In the genomic region with DNA sequence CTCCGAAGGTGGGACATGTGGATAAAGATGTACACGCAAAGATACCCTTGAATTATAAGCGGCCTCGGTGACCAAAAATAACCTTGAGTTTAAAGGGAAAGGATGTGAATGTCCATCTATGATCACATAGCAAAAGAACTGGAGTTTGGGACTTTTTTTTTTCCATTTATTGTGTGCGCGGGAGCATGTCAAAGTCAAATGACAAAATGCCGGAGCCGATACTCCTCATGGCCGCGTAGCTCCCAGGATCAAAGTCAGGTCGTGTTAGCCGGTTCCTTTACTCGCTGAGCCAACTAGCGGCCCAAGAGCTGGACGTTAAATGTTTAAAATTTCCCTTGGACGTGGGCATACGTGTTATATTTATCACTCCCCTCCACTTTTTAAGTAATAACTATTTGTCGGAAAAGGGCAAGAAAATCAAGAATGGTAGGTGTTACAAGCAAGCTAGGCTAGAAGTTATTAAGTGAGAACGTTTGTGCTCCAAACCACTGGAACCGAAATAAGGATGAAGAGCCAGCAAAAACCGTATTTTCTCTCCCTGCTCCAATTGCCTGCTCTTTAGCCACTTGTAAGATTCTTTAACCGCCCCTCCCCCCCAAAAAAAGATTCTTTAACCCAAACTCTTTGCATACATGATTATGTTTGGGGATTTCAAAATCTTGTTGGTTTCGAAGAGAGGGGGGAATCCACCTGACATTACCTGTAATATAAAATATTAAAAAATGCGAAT, we compare ENCODE assay signal across 9 mouse cellular contexts. TPM values are rescaled to one million over a fixed set of nuclear protein-coding genes. Genes with fewer than 3 reads are reported as not detected.
DNase-seq lines count a peak whose midpoint lies in the region; ATAC-seq and TF ChIP-seq lines count a peak whose summit lies in the region.
"Had no signal": no experiment of that assay in that cellular context is flagged by ENCODE, and none has a peak within 500 bp of the region (broad histone marks: within the 10 kb centered on the region; RNA-seq: fewer than 3 reads in every experiment).

No protein-coding gene starts in this region.

- no peaks in the 10 kb centered on the region for H3K9me3 ChIP-seq in heart, embryonic 16.5 days (replicated peaks; ENCODE audit: control insufficient read depth, low read length)
- H3K9me3 ChIP-seq in limb, embryonic 11.5 days (ENCODE audit: control insufficient read depth, low read length): no peaks in the 10 kb centered on the region
- H3K9me3 ChIP-seq in midbrain, embryonic 12.5 days: no peaks in the 10 kb centered on the region

- 1% methylated on average over 24 of the region's 24 CpGs for WGBS in thymus, adult 2 months
- 2% methylated on average over 24 of the region's 24 CpGs for WGBS in heart, embryonic 16.5 days
- 3% methylated on average over 24 of the region's 24 CpGs for WGBS in limb, embryonic 11.5 days
- WGBS in midbrain, embryonic 12.5 days: 3% methylated on average over 24 of the region's 24 CpGs

- peak; percentile 38 for DNase-seq in adrenal gland, postnatal 10 days
- no peak for DNase-seq in adrenal gland, adult 2 months
- DNase-seq in thymus, adult 2 months: no peak
- no peak for DNase-seq in thymus, postnatal 25 days
- DNase-seq in limb, embryonic 11.5 days (ENCODE audit: low spot score): peak; percentile 73
- peak; percentile 66 for DNase-seq in yolk sac, embryonic 10.5 days (ENCODE audit: low spot score)

- peaks cover 11% of the 10 kb centered on the region for H3K36me3 ChIP-seq in thymus, adult 2 months (ENCODE audit: control insufficient read depth, insufficient read depth, low read length)
- peaks cover 8% of the 10 kb centered on the region for H3K36me3 ChIP-seq in heart, embryonic 16.5 days (ENCODE audit: control insufficient read depth, insufficient read depth)
- H3K36me3 ChIP-seq in limb, embryonic 11.5 days (ENCODE audit: control insufficient read depth, insufficient read depth, low read length): no peaks in the 10 kb centered on the region; the same call in 1 of the 2 replicates
- peaks cover 13% of the 10 kb centered on the region for H3K36me3 ChIP-seq in midbrain, embryonic 12.5 days

- no peaks in the 10 kb centered on the region for H3K4me1 ChIP-seq in thymus, adult 2 months (replicated peaks; ENCODE audit: control insufficient read depth, insufficient read depth, low read length)
- no peaks in the 10 kb centered on the region for H3K4me1 ChIP-seq in heart, embryonic 16.5 days (ENCODE audit: control insufficient read depth, insufficient read depth, low read length)
- H3K4me1 ChIP-seq in limb, embryonic 11.5 days (ENCODE audit: control insufficient read depth, insufficient read depth, low read length): no peaks in the 10 kb centered on the region
- peaks cover 7% of the 10 kb centered on the region; the same call in 1 of the 2 replicates for H3K4me1 ChIP-seq in midbrain, embryonic 12.5 days

- H3K9ac ChIP-seq in heart, embryonic 16.5 days (ENCODE audit: low read length): peak overlapping the region; percentile 93
- peak overlapping the region; percentile 93 for H3K9ac ChIP-seq in limb, embryonic 11.5 days (ENCODE audit: low read length)
- H3K9ac ChIP-seq in midbrain, embryonic 12.5 days (replicated peaks): peak overlapping the region; percentile 79

- no peak for ATAC-seq in heart, embryonic 16.5 days (replicated peaks; ENCODE audit: extremely low read depth, insufficient read depth, low FRiP score)
- ATAC-seq in limb, embryonic 11.5 days (ENCODE audit: insufficient number of reproducible peaks, low FRiP score, low TSS enrichment, low read depth): no peak
- ATAC-seq in midbrain, embryonic 12.5 days (ENCODE audit: low FRiP score, low read depth): no peak

- TF ChIP-seq POLR2A in thymus, adult 2 months (IDR thresholded peaks at IDR 0.05; ENCODE audit: control insufficient read depth, extremely low read depth, insufficient read depth, low read length, poor library complexity): no peak

- no peak for TF ChIP-seq CTCF in thymus, adult 2 months (IDR thresholded peaks at IDR 0.05; ENCODE audit: borderline replicate concordance, control insufficient read depth, extremely low read depth, insufficient read depth, low read length, poor library complexity)

- H3K4me2 ChIP-seq in heart, embryonic 16.5 days (ENCODE audit: low read depth, low read length): peak overlapping the region; percentile 73
- H3K4me2 ChIP-seq in limb, embryonic 11.5 days (ENCODE audit: low read depth, severe bottlenecking): peak overlapping the region; percentile 40
- peak overlapping the region; percentile 57 for H3K4me2 ChIP-seq in midbrain, embryonic 12.5 days (replicated peaks)

- H3K27ac ChIP-seq in thymus, adult 2 months (ENCODE audit: control insufficient read depth, insufficient read depth, low read length): peak overlapping the region; percentile 62
- H3K27ac ChIP-seq in heart, embryonic 16.5 days (ENCODE audit: low read length): peak overlapping the region; percentile 94
- H3K27ac ChIP-seq in limb, embryonic 11.5 days (replicated peaks; ENCODE audit: low read depth, low read length): peak overlapping the region; percentile 83
- H3K27ac ChIP-seq in midbrain, embryonic 12.5 days (replicated peaks): peak overlapping the region; percentile 83

- no peaks in the 10 kb centered on the region for H3K27me3 ChIP-seq in thymus, adult 2 months (ENCODE audit: control insufficient read depth, insufficient read depth, low read length)
- H3K27me3 ChIP-seq in heart, embryonic 16.5 days (ENCODE audit: control insufficient read depth, insufficient read depth, low read length): no peaks in the 10 kb centered on the region
- no peaks in the 10 kb centered on the region for H3K27me3 ChIP-seq in limb, embryonic 11.5 days (ENCODE audit: control insufficient read depth, insufficient read depth, low read length)
- no peaks in the 10 kb centered on the region for H3K27me3 ChIP-seq in midbrain, embryonic 12.5 days

- peak overlapping the region; percentile 85 for H3K4me3 ChIP-seq in thymus, adult 2 months (ENCODE audit: control insufficient read depth, insufficient read depth, low read length)
- H3K4me3 ChIP-seq in heart, embryonic 16.5 days (ENCODE audit: low read length): peak overlapping the region; percentile 71
- peak overlapping the region; percentile 62 for H3K4me3 ChIP-seq in limb, embryonic 11.5 days (ENCODE audit: low read depth, low read length)
- peak overlapping the region; percentile 66 for H3K4me3 ChIP-seq in midbrain, embryonic 12.5 days

RNA-seq across cellular contexts. Expression of gene Trmo, which starts 0.5 kb away (rescaled TPM):
- total RNA-seq in adrenal gland, postnatal 10 days (2021): 1 to 10 TPM; 5.5 to 7.3 TPM
- total RNA-seq in adrenal gland, adult 2 months (2021): 1 to 10 TPM; 4.8 to 7.1 TPM
- polyA plus RNA-seq in adrenal gland, adult 2 months (2012; rRNA removed): 2.5 and 4.3 TPM in 2 replicates
- polyA plus RNA-seq in thymus, adult 2 months (2012; rRNA removed): 11.9 and 13.5 TPM in 2 replicates
- 8.6 and 11.1 TPM in 2 replicates for polyA plus RNA-seq in heart, embryonic 16.5 days (2015; fragmentation: Nextera tagmentation; extraction: Ambion mirVana)
- 10.2 and 11.0 TPM in 2 replicates for polyA plus RNA-seq in limb, embryonic 11.5 days (2014; fragmentation: Nextera tagmentation; extraction: Ambion mirVana)
- 9.4 and 10.0 TPM in 2 replicates for polyA plus RNA-seq in midbrain, embryonic 12.5 days (2016; fragmentation: Nextera tagmentation; extraction: Ambion mirVana)

RNA-seq across cellular contexts. Expression of gene Hemgn, which starts 23.5 kb away (rescaled TPM):
- total RNA-seq in adrenal gland, postnatal 10 days (2021): 1 to 10 TPM; 3.4 to 6.7 TPM
- not detected for total RNA-seq in adrenal gland, adult 2 months (2021)
- not detected in 2 replicates for polyA plus RNA-seq in adrenal gland, adult 2 months (2012; rRNA removed)
- polyA plus RNA-seq in thymus, adult 2 months (2012; rRNA removed): 0.93 and 1.3 TPM in 2 replicates
- 1.1 and 1.8 TPM in 2 replicates for polyA plus RNA-seq in heart, embryonic 16.5 days (2015; fragmentation: Nextera tagmentation; extraction: Ambion mirVana)
- 13.5 and 13.9 TPM in 2 replicates for polyA plus RNA-seq in limb, embryonic 11.5 days (2014; fragmentation: Nextera tagmentation; extraction: Ambion mirVana)
- polyA plus RNA-seq in midbrain, embryonic 12.5 days (2016; fragmentation: Nextera tagmentation; extraction: Ambion mirVana): 2.6 and 3.6 TPM in 2 replicates
- total RNA-seq: left cerebral cortex, adult 8-10 months had no signal

RNA-seq across cellular contexts. Expression of gene Foxe1, which starts 46.4 kb away (rescaled TPM):
- not detected for total RNA-seq in adrenal gland, postnatal 10 days (2021)
- total RNA-seq in adrenal gland, adult 2 months (2021): not detected
- polyA plus RNA-seq in adrenal gland, adult 2 months (2012; rRNA removed): 0.42 and 0.44 TPM in 2 replicates
- polyA plus RNA-seq in thymus, adult 2 months (2012; rRNA removed): 0.28 and 0.57 TPM in 2 replicates
- polyA plus RNA-seq in heart, embryonic 16.5 days (2015; fragmentation: Nextera tagmentation; extraction: Ambion mirVana): not detected in 2 replicates
- polyA plus RNA-seq in limb, embryonic 11.5 days (2014; fragmentation: Nextera tagmentation; extraction: Ambion mirVana): not detected in 2 replicates
- polyA plus RNA-seq in midbrain, embryonic 12.5 days (2016; fragmentation: Nextera tagmentation; extraction: Ambion mirVana): not detected in 2 replicates
- total RNA-seq: left cerebral cortex, adult 8-10 months had no signal

Comparison
In these comparisons a context has a peak if more than half of its experiments do, and no peak if none do; other contexts are left out.
1. DNase-seq: peak in adrenal gland, postnatal 10 days (single experiment), limb, embryonic 11.5 days (single experiment) and yolk sac, embryonic 10.5 days (single experiment); none in adrenal gland, adult 2 months (single experiment), thymus, adult 2 months (single experiment) and thymus, postnatal 25 days (single experiment).
2. Peak in every context shown above with its lines, with median percentiles within 50 percentile points of each other: H3K27ac ChIP-seq, H3K4me3 ChIP-seq, H3K4me2 ChIP-seq and H3K9ac ChIP-seq.